Mouse (Mus musculus): ENCODE measurements around the gene Zscan26.
"Not testable (repeated sequence)": the region's sequence is repeated elsewhere in the genome, so short reads cannot be mapped to it uniquely, and the experiment has no call there.

The Zscan26 gene

DNA sequence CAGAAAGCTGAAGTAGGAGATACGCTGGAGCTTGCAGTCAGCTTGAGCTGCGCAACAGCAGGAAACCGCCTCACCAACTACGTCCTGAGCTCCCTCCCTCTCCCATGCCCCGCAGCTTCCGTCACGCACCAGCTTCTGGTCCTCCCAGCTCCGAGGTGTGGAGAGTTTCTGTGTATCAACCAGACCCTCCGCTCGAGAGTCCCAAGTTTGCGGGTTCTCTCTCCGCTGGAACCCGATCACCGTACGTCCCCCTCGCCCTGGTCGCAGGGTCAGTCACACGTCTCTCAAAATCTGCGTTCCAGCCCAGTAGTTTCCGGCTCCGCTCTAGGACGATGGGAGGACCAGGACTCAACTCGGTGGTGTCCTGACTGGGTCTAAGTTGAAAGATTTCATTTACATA lies at the start of gene Zscan26:
Gene Zscan26, minus strand, starts transcription at position 282 of the 400 bp plus-strand sequence.
- DNase-seq (ENCODE audit: low read depth): peak; percentile 90

DNA sequence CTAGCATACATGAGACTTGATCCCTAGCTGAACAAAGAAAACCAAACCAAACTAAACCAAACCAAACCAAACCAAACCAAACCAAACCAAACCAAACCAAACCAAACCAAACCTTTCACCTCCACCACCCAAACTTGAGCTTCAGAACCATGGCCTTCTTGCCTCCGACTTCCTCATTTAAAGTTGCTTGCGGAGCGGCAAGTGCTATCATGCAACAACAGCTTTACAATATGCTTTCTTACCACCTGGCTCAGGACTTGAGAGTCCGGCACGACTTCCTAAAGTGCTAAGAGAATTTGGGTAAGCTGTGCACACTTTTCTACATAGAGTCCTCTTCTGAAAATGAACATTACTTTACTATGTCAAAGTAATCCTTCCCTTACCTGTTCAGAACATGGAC lies 48.8 kb upstream of the Zscan26 start:
- no peak for DNase-seq (ENCODE audit: low read depth)

DNA sequence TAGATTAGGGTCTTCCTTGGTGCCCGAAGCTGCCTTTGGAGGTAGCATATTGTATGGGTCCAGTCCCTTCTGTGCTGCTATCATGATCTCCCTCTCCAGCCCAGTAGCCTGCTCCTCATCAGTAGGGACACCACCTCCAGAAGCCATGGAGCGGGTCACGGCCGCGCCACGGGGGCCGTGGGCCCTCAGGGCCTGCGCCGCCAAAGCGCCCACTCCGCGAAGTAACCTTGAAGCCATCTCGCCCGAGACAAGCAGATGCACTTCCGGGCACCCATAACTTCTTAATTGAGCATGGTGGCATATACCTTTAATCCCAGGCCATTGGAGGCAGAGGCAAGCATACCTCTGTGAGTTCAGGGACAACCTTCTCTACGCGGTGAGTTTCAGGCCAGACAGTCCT lies 47.7 kb upstream of the Zscan26 start, which contains the start of gene Gm11273:
Gene Gm11273, minus strand, starts transcription at position 237 of the 400 bp plus-strand sequence.
- DNase-seq (ENCODE audit: low read depth): not testable (repeated sequence)

DNA sequence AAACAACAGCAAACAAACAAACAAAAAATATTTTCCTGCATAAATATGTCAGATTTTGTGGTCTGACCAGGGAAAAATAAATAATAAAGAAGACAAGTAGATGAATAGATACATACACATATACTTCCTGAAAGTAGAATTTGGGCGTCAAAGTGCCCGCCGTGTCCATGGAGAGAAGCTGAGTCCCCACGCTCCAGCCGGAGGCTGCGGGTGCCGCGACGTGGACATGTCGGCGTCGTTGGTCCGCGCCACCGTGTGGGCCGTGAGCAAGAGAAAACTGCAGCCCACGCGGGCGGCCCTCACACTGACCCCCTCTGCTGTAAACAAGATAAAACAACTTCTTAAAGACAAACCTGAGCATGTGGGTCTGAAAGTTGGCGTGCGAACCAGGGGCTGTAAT lies 41.5 kb upstream of the Zscan26 start, which contains the start of gene AK157302:
Gene AK157302, plus strand, starts transcription at position 144 of the 400 bp plus-strand sequence.
- no peak for DNase-seq (ENCODE audit: low read depth)

DNA sequence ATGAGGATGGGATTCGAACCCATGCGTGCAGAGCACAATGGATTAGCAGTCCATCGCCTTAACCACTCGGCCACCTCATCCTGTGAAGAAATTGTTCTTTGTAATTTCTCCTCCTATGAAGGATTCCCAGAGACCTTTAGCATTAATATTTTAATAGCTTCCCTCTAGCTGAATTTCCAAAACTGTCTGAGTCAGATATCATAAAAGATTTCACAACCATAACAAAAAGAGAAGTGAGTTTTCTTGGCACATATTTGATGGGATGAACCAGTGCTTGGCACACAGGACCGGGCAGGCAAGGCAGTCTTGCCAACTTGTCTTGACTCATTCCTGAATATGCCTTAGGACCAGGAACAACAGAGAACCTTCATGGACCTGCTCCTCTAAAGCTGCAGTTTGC lies 39.3 kb upstream of the Zscan26 start:
- peak; percentile 7 for DNase-seq (ENCODE audit: low read depth)

DNA sequence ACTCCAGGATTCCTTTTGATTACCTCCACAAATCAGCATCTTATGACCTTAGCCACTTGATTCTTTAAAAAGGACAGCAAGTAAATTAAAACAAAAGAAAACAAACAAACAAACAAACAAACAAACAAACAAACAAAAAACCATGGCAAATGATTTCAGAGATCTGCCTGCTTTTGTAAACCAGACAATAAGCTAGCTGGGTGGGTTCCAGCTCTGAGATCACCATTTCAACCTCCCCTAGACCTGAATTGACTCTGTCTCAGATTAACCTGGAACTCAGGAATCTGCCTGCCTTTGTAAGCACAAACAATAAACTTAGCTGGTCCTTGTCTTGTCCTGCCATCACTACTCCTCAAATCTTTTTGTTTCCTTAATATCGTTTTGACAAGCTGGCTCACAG lies 33.4 kb upstream of the Zscan26 start:
- no peak for DNase-seq (ENCODE audit: low read depth)

DNA sequence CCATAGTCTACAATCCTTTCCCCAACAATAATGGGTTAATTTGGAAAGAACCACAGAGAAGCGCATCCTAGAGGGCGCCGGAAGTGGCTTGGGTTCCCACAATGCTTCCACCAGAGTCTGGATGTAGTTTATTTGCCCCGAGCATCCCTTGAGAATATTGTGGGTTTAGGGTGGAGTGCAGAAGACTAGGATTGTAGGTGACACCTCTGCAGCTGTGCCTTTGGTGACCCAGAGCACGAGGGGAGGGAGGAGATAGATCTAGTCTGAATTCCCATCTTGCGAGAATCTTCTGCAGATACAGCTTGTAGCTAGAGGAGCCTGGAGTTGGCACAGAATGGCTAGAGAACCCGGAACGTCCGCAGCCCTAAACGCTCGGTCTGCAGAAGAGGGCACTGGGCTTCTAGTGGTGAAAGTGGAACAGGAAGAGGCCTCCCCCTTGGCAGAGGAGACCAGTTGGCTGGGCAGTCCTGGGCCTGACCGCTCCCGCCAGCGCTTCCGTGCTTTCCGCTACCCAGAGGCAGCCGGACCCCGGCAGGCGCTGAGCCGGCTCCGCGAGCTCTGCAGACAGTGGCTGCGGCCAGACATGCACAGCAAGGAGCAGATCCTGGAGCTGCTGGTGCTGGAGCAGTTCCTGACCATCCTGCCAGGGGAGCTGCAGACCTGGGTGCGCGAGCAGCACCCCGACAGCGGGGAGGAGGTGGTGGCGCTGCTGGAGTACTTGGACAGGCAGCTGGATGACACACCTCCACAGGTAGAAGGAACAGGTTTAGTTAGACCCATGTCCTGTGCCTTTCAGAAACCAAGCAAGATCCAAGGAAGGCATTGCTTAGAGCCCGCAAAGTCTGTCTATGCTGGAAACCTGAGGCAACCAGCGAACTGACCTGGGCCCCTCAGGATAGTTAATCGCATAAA lies 25.5 kb upstream of the Zscan26 start, which contains the start of the genes Zkscan4 and Gm10065:
Gene Zkscan4, plus strand, starts transcription at position 149 of the 912 bp plus-strand sequence.
Gene Gm10065, minus strand, starts transcription at position 683 of the 912 bp plus-strand sequence.
- peak; percentile 73 for DNase-seq (ENCODE audit: low read depth)

DNA sequence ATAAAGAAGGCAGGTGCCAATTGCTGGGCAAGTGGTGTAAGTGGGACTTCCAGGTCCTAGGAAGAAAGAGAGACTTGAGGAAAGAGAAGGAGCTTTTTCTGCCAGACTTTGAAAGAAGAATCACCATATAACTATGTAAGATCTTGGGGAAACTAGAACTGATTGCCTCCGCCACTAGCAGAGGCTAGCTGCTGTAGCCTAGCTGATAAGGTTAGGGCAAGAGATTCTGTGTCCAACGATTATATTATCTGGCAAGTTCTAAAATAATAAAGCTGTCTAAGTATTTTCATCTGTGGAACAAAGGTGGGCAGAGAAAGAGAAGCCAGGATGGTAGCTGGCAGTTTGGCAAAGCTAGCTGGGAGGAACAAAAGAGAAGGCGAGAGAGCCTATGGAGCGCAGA lies 18.9 kb upstream of the Zscan26 start:
- no peak for DNase-seq (ENCODE audit: low read depth)

DNA sequence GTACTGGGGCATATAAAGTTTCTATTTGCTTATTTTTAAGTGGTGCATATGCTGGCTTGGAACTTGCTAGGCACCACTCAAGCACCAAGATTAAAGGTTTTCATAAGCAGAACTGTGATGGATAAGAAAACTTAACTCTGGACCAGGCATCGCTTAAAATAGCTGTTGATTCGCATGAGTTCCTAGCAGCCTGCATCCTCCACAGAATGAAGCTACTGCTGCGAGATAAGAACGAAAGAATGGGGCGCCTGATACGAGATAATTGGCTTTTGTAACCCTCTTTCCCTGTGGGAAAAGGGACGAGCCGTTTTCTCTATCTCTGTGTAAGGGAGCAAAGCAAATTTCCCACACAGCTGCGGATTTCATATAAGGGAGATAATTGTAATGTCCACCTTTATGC lies 15.6 kb upstream of the Zscan26 start:
- DNase-seq (ENCODE audit: low read depth): no peak

DNA sequence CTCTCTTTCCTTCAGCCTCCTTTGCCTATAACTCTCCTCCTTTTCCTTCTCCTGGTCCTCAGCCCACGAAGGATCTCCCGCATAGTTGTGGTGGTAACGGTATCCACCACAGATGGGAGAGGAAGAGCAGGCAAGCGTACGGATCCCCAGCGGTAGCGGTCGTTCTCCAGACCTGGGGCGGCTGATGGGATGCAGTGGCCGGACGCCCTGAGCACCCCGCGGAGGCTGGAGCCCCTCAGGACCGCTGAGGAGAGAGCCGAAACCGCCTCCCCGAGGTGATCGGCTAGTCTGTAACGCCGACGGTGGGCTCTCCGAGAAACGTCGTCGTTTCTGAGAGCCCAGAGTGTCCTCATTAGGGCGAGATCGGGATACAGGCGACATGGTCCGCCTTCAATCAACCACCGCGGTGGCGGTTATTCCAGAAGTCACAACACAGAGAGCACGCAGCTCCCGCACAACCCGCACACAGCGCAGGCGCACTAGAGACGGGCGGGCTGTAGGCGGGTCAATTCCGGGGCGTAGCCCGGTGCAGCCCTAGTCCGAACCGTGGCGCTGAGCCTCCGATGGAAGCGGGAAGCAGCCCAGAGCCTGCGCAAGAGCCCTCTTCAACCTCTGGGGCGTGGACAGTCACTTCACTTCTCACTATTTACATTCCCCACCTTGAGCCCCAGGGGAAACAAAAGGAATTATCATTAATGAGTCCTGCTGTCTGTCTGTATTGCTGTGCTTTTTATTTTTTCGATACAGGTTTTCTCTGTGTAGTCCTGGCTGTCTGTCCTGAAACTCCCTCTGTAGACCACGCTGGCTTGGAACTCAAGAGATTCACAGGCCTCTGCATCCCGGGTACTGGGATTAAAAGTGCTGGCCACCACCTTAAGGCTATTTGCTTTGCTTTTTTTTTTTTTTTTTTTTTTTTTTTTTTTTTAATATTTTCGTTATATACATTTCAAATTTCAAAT lies 14.8 kb upstream of the Zscan26 start, which contains the start of gene Nkapl:
Gene Nkapl, minus strand, starts transcription at position 449 of the 959 bp plus-strand sequence.
- no peak for DNase-seq (ENCODE audit: low read depth)

DNA sequence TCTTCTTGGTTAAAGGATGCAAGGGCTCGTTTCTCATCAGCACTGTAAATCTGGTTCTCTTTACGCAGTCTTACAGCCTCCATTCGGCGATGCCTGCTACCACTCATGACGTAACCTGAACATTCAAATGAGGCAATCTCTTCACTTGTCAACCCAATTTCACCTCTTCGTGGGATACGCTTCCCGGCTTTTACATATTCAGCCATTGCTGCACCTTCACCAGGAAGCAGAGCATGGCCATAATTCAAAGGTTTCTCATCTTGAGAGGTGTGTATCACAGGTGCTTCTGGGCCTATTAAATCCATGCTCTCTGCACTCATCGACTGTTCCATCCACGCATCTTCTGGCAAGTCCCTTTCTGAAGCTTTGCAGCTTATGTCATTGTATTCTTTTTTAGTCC lies 13.8 kb upstream of the Zscan26 start:
- DNase-seq (ENCODE audit: low read depth): no peak

DNA sequence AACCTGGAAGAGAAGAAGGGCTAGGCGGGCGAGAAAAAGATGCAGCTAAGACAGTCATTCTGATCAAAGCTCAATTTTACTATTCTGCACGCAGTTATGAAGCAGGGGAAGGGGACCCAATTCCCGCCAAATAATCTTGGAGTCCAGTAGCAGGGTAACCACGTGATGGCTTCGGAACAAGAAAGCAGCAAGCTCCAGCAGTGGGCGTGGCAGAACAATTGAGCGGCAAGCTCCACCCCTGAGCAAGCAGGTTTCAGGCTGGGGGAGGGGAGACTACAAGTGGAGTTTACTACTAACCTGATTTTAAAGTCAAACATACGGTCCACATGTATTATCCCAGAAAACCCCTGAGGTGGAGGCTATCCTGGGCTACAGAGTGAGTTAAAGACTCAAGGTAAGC lies 9.0 kb upstream of the Zscan26 start:
- DNase-seq (ENCODE audit: low read depth): not testable (repeated sequence)

DNA sequence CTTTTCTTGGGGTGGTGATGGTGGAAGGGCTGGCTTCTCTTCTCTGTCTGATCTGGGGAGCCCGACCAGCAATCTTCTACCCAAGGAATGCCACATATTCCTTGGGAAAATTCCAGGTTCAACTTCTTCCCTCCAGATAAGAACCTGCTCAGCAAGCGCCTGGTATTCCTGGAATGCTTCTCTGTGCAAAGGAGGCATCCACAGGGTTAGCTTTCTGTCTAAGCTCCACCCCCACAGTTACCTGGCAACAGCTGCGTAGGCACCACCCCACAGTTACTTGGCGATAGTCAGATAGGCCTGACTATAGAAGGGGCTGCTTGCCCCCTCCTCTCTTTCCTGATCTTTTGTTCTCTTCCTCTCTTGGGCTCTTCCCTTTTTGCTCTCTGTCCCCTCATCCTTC lies 2.8 kb upstream of the Zscan26 start:
- no peak for DNase-seq (ENCODE audit: low read depth)

DNA sequence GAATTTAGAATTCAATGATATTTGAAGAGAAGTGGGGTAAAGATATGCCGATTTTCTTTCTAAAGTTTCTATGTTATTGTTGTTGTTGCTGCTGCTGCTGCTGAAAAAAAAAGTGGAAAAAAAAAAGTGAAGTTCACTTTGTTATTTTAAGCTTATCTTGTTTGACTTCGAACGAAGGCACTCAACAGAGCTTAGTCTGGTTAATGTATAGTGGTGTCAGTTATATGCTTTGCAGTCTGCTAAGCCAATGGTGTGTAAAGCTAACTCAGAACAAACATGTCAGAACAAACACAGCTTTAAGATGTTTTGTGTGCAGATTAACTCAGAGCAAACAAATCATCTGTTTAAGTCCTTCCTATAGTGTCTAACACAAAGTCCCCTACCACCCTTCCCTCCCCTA lies 603 bp upstream of the Zscan26 start:
- DNase-seq (ENCODE audit: low read depth): no peak

DNA sequence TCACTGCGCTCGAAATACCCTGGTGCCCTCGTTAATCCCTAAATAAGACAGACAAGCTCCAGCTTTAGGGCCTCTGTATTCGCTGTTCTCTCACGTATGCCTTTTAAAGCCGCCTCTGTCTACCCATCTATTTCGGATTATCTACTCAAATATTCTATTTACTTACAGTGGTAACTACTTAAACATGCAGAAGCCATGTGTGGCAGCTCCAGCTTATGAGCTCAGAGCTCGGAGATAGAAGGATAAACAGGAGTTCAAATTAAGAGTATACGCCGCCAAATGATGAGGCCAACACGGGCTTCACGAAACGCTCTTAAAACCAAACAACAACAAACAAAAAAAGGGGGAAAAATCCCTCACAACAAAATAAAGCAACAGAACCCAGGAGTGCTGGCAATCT lies 488 bp downstream of the Zscan26 start:
- no peak for DNase-seq (ENCODE audit: low read depth)

DNA sequence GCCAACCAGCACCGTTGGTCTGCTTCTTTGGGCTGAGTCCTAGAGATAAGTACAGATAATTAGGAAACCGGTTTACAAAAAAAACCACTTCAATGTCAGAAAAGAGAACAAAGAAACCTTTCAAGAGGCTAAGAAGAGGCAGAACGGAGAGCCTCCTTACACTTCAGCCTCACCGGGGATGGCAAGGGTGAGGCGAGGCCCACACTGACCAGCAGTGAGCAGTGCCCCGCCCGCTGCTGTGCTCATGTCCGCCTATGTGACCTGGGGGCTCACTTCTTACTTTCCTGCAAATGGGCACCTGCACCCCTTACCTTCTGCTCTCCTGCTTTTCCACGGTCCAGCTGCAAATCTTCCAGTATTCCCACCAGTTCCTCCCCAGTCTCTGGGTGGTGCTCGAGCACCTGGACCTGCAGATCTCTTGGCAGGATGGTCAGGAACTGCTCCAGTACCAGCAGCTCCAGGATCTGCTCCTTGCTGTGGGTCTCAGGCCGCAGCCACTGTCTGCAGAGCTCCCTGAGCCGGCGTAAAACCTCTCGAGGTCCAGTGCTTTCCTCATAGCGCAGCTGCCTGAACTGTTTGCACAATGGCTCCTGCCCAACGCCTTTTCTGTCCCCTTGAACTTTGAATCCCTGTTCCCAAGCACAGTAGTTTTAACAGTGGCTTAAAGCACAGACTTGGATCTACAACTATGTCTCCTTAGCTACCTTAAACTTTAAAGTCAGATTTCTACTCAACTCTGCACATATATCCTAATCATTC lies 5.5 kb downstream of the Zscan26 start:
- DNase-seq (ENCODE audit: low read depth): no peak

DNA sequence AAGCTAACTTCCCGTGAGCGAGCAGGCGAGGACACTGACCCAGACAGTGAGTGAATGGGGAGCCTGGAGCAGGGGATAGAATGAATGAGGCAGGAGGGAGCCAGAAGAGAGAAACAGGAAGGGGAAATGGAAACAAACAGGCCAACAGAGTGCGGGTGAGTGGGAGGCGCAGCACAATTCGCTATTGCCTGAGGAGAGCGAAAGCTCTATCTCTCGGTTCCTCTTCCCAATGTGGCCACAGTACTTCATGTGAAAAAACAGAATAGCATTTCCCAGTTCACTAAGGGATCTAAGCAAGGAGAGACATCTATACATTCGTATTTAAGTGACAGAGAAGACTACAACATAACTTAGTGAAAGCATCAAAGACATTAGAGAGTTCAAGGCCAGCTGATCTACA lies 6.7 kb downstream of the Zscan26 start:
- DNase-seq (ENCODE audit: low read depth): no peak

DNA sequence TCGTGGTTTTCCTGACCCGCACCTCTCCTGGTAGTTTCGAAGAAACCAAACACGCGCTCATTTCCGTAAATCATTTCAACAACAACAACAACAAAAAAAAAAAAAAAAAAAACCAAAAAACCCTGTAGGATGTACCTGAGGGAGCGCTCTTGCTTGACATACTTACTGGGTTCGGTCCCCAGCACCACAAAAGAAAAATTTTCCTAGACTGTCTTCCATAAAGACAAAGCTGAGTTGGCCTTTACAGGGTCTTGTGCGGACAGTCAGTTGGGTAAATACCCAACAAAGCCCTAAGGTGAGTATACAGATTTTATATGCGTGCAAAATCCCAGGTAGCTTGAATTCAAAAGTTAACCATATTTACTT lies 12.3 kb downstream of the Zscan26 start:
- no peak for DNase-seq (ENCODE audit: low read depth)

DNA sequence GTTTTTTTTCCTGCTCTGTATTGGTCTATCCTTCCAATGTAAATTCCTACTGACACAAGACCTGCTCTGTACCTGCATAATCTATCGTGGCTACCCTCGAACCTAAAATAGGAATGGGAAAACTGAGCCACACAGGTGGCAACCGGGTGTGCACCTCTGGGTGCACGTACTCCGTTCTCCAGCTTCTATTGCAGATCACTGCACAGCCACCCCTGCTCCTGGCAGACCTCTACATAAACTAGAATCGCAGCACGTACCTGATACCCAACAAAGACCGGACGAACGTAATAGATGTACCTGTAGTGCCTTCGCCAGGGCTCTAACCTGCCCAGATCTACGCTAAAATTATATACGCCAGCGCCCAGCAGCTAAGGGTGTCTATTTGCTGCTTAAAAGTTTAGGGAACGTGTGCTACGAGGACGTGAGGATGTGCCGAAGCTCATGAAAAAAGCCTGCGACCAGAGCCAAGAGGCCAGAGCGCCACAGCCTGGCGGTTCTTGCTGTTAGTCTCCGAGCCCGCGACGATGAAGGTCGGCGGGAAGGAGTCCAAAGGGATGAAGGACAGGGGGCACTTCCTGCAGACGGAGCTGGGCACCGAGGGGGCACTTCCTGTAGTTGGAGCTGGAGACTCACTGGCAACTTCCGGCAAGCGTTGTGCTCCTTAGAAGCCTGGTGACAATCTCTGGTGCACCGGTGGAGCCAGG lies 12.9 kb downstream of the Zscan26 start, which contains the start of gene Pgbd1:
Gene Pgbd1, minus strand, starts transcription at position 556 of the 704 bp plus-strand sequence.
- DNase-seq (ENCODE audit: low read depth): no peak

DNA sequence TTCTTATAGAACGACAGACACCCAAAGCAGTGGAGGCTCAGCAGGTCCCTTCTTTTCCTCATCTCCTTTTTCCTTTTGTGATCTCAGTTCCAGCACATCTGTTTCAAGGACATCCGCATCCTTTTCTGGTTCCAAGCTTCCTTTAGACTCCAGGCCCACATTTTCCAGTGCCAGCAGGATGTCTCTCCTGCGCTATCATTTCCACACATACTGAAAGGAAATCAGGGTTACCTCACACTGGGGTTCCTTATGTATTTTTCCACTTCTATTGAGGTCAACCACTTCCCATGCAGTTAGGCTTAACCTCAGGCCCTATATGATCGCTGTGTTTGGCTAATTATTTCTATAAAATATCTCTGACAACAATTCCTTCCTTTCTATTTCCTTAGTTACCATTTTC lies 18.1 kb downstream of the Zscan26 start:
- DNase-seq (ENCODE audit: low read depth): peak; percentile 86

DNA sequence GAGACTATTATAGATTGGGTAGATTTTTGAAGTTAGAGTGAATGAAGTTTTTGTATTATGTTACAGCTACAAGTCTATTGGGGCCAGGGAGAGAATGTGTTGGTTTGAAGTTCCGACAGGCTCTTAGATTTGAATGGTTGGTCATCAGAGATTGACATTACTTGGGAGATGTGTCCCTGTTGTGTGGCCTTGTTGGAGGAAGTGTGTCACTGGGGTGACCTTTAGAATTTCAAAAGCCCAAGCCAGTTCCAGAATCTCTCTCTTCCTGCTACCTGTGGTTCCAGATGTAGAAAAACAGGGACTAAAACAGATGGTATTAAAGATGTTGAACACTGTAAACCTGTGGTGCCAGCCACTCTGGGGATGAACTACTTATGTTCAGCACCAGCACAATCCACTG lies 25.9 kb downstream of the Zscan26 start:
- DNase-seq (ENCODE audit: low read depth): no peak

Measured in 416B (cell line).